Mouse (Mus musculus) cortical plate, adult 2 months (tissue): ENCODE results near the gene Erc1. TPM values are rescaled to one million over a fixed set of nuclear protein-coding genes. Genes with fewer than 3 reads are reported as not detected.
A peak's percentile ranks its signal among the peaks of the same experiment; 100 is the strongest.

ENCODE experiments used
- H3K27ac ChIP-seq: fragments of 200-500 bp; 2 replicates; pipeline ENCODE4 v1.5.1; 2012; ENCODE audit warnings: low read length, control low read depth, inconsistent platforms; ENCODE audit not compliant: insufficient read depth
- H3K4me1 ChIP-seq: fragments of 200-500 bp; 2 replicates; pipeline ENCODE4 v1.6.1; 2011; ENCODE audit warnings: low read length; ENCODE audit not compliant: control insufficient read depth, insufficient read depth
- H3K4me3 ChIP-seq: fragments of 200-500 bp; 2 replicates; pipeline ENCODE4 v1.5.1; 2011; ENCODE audit warnings: mild to moderate bottlenecking, low read length, control low read depth; ENCODE audit not compliant: insufficient read depth
- CTCF ChIP-seq: fragments of 200-500 bp; IDR thresholded peaks from 2 replicates; pipeline ENCODE4 v1.5.1; 2011; ENCODE audit warnings: mild to moderate bottlenecking, control low read depth, low read length; ENCODE audit not compliant: insufficient read depth; ENCODE audit errors: extremely low read depth
- POLR2A ChIP-seq: fragments of 200-500 bp; IDR thresholded peaks from 2 replicates; pipeline ENCODE4 v1.6.1; 2011; ENCODE audit warnings: mild to moderate bottlenecking, low read length, control low read depth; ENCODE audit not compliant: insufficient read depth; ENCODE audit errors: extremely low read depth
- polyA plus RNA-seq: library from polyadenylated mRNA; depleted of rRNA; stranded (reverse); fragments of >200 nt; gene quantifications from 2 replicates; pipeline ENCODE4 v1.2.3, GENCODE M21; 2012

Gene Erc1
- polyA plus RNA-seq, 1 experiment = 21.3 TPM

- no peak overlapping the region for H3K27ac ChIP-seq
- TF ChIP-seq POLR2A (no peak), CTCF (no peak)
- H3K4me3 ChIP-seq = no peak overlapping the region
- H3K4me1 ChIP-seq = peaks cover 4% of the 10 kb centered on the region
These were observed 39.1 kb downstream of the Erc1 start for GRCm38 (mm10) chr6:119808726-119809505.

GRCm38 (mm10) chr6:119803239-119803638 is 44.7 kb downstream of the Erc1 start:
- no peak for TF ChIP-seq CTCF
- no peak for TF ChIP-seq POLR2A
- Histone ChIP-seq H3K4me3 (no peak overlapping the region), H3K27ac (no peak overlapping the region), H3K4me1 (no peaks in the 10 kb centered on the region)

- Histone ChIP-seq H3K27ac (peak overlapping the region; percentile 72), H3K4me1 (peaks cover 2% of the 10 kb centered on the region; the same call in 1 of the 2 replicates), H3K4me3 (peak overlapping the region; percentile 5; the same call in 1 of the 2 replicates)
These were observed 51.0 kb downstream of the Erc1 start for GRCm38 (mm10) chr6:119796911-119797486.

GRCm38 (mm10) chr6:119796291-119796690 is 51.7 kb downstream of the Erc1 start:
- no peak overlapping the region for H3K4me3 ChIP-seq
- peaks cover 2% of the 10 kb centered on the region; the same call in 1 of the 2 replicates for H3K4me1 ChIP-seq
- no peak for TF ChIP-seq CTCF
- TF ChIP-seq POLR2A = no peak
- peak overlapping the region; percentile 72; the same call in 1 of the 2 replicates for H3K27ac ChIP-seq

More at GRCm38 (mm10) chr6:119796911-119797486, 51.0 kb downstream of the Erc1 start:
- TF ChIP-seq POLR2A (peak; percentile 43; the same call in 1 of the 2 replicates), CTCF (no peak)

GRCm38 (mm10) chr6:119792562-119792961 is 55.4 kb downstream of the Erc1 start:
- no peak overlapping the region for H3K4me3 ChIP-seq
- no peak for TF ChIP-seq POLR2A
- TF ChIP-seq CTCF = peak; percentile 95
- peaks cover 2% of the 10 kb centered on the region; the same call in 1 of the 2 replicates for H3K4me1 ChIP-seq
- no peak overlapping the region for H3K27ac ChIP-seq

- H3K4me1 ChIP-seq = no peaks in the 10 kb centered on the region; the same call in 1 of the 2 replicates
These were observed 65.6 kb downstream of the Erc1 start for GRCm38 (mm10) chr6:119782416-119782815.

GRCm38 (mm10) chr6:119781109-119781508 is 66.9 kb downstream of the Erc1 start:
- Histone ChIP-seq H3K27ac (no peak overlapping the region), H3K4me1 (no peaks in the 10 kb centered on the region; the same call in 1 of the 2 replicates), H3K4me3 (no peak overlapping the region)
- TF ChIP-seq POLR2A = no peak
- TF ChIP-seq CTCF = no peak

More at GRCm38 (mm10) chr6:119782416-119782815, 65.6 kb downstream of the Erc1 start:
- no peak overlapping the region for H3K27ac ChIP-seq
- H3K4me3 ChIP-seq = no peak overlapping the region
- TF ChIP-seq CTCF (no peak), POLR2A (no peak)

GRCm38 (mm10) chr6:119768778-119769177 is 79.2 kb downstream of the Erc1 start:
- Histone ChIP-seq H3K4me3 (no peak overlapping the region), H3K4me1 (no peaks in the 10 kb centered on the region), H3K27ac (no peak overlapping the region)
- no peak for TF ChIP-seq POLR2A

- H3K4me1 ChIP-seq = no peaks in the 10 kb centered on the region
- no peak overlapping the region for H3K27ac ChIP-seq
- no peak for TF ChIP-seq POLR2A
- TF ChIP-seq CTCF = 0 out of 2 replicates have a peak, but pooled peaks have one; percentile 11
- no peak overlapping the region for H3K4me3 ChIP-seq
These were observed 83.6 kb downstream of the Erc1 start for GRCm38 (mm10) chr6:119764355-119764754.

GRCm38 (mm10) chr6:119759866-119760265 is 88.1 kb downstream of the Erc1 start:
- H3K4me1 ChIP-seq = no peaks in the 10 kb centered on the region
- H3K4me3 ChIP-seq = no peak overlapping the region
- TF ChIP-seq POLR2A (no peak), CTCF (no peak)
- no peak overlapping the region for H3K27ac ChIP-seq
